ENCODE assay signal across 16 mouse cellular contexts in genomic region chr15:88708657-88709511, GRCm38 (mm10). TPM values are rescaled to one million over a fixed set of nuclear protein-coding genes. Genes with fewer than 3 reads are reported as not detected.
DNase-seq lines count a peak whose midpoint lies in the region; TF ChIP-seq lines count a peak whose summit lies in the region.
"Had no signal": no experiment of that assay in that cellular context is flagged by ENCODE, and none has a peak within 500 bp of the region (broad histone marks: within the 10 kb centered on the region; RNA-seq: fewer than 3 reads in every experiment).

No protein-coding gene starts in this region.

- H3K9ac ChIP-seq in MEL (ENCODE audit: control insufficient read depth, low read depth, low read length, poor library complexity, severe bottlenecking): no peak overlapping the region
- H3K9ac ChIP-seq: lung, embryonic 14.5 days; neural tube, embryonic 12.5 days had no signal

- TF ChIP-seq CTCF in lung, adult 2 months (IDR thresholded peaks at IDR 0.05; ENCODE audit: insufficient read depth, low read length): no peak
- no peak for TF ChIP-seq CTCF in MEL (IDR thresholded peaks at IDR 0.05 in 2 of 3, conservative IDR thresholded peaks at IDR 0.05 in 1 of 3; ENCODE audit: control insufficient read depth in 1 of 3, insufficient read depth in 1 of 3, low read depth in 2 of 3, low read length in 3 of 3, poor library complexity in 1 of 3, severe bottlenecking in 1 of 3)

- WGBS in lung, adult 2 months: 70% methylated on average over 13 of the region's 13 CpGs

- no peak overlapping the region for H3K4me3 ChIP-seq in lung, adult 2 months (replicated peaks; ENCODE audit: extremely low read depth, low read depth, low read length)
- no peak overlapping the region for H3K4me3 ChIP-seq in MEL (ENCODE audit: control insufficient read depth in 1 of 2, insufficient read depth in 1 of 2, low read depth in 2 of 2, low read length in 2 of 2)
- H3K4me3 ChIP-seq: heart, embryonic 10.5 days; neural tube, embryonic 12.5 days had no signal

- H3K9me3 ChIP-seq in MEL (replicated peaks; ENCODE audit: insufficient read depth, low read length): no peaks in the 10 kb centered on the region
- H3K9me3 ChIP-seq: heart, embryonic 10.5 days; neural tube, embryonic 12.5 days had no signal

- no peak for TF ChIP-seq EP300 in MEL (IDR thresholded peaks at IDR 0.05; ENCODE audit: low read depth in 1 of 2, low read length in 2 of 2)

- TF ChIP-seq RAD21 in MEL (IDR thresholded peaks at IDR 0.05; ENCODE audit: low read depth, low read length): no peak

- H3K79me2 ChIP-seq in MEL (ENCODE audit: control insufficient read depth, insufficient read depth, low read length, poor library complexity): no peaks in the 10 kb centered on the region

- no peaks in the 10 kb centered on the region for H3K4me1 ChIP-seq in lung, adult 2 months (ENCODE audit: control insufficient read depth, insufficient read depth, low read length)
- H3K4me1 ChIP-seq in MEL (ENCODE audit: control insufficient read depth in 1 of 2, insufficient read depth in 2 of 2, low read length in 2 of 2): no peaks in the 10 kb centered on the region
- H3K4me1 ChIP-seq: heart, embryonic 10.5 days; neural tube, embryonic 12.5 days had no signal

- TF ChIP-seq POLR2A in lung, adult 2 months (IDR thresholded peaks at IDR 0.05; ENCODE audit: borderline replicate concordance, extremely low read depth, low read depth, low read length): no peak
- TF ChIP-seq POLR2A in MEL (IDR thresholded peaks at IDR 0.05; ENCODE audit: control insufficient read depth in 1 of 2, insufficient read depth in 1 of 2, low read depth in 1 of 2, low read length in 2 of 2, poor library complexity in 1 of 2): no peak

- DNase-seq in lung, postnatal 25 days (ENCODE audit: low spot score): peak; percentile 30
- DNase-seq in lung, adult 2 months: no peak
- DNase-seq in MEL (ENCODE audit: low read depth, low spot score): no peak
- DNase-seq in adrenal gland, adult 8-10 months: peak; percentile 50
- DNase-seq in skeletal muscle tissue, adult 2 months (ENCODE audit: low read depth, low spot score): peak; percentile 18
- no peak for DNase-seq in B cell, adult 2 months
- no peak for DNase-seq in thymus, adult 18-20 months
- DNase-seq: cerebellum, postnatal 10 days; gastrocnemius, postnatal 10 days; liver; lung, embryonic 14.5 days; right cerebral cortex, postnatal 4 days had no signal

- no peak overlapping the region for H3K27ac ChIP-seq in MEL (ENCODE audit: control insufficient read depth, low read depth, low read length)
- H3K27ac ChIP-seq: heart, embryonic 10.5 days; kidney, postnatal 0 days; neural tube, embryonic 12.5 days had no signal

- H3K36me3 ChIP-seq in MEL (ENCODE audit: control insufficient read depth in 1 of 2, insufficient read depth in 2 of 2, low read length in 2 of 2): peaks cover 0 to 46% of the 10 kb centered on the region in 2 experiments; a peak in 2 of 4 replicates

- no peaks in the 10 kb centered on the region for H3K27me3 ChIP-seq in MEL (ENCODE audit: control insufficient read depth in 1 of 2, insufficient read depth in 2 of 2, low read length in 2 of 2)
- H3K27me3 ChIP-seq: CH12.LX; neural tube, embryonic 12.5 days had no signal

TF ChIP-seq in MEL, 35 proteins besides CTCF, POLR2A, EP300 and RAD21:
- peak; percentile 28; the same call in 1 of the 2 replicates for TF ChIP-seq POLR2AphosphoS2 (IDR thresholded peaks at IDR 0.05; ENCODE audit: low read length)
- TF ChIP-seq GATA1 (IDR thresholded peaks at IDR 0.05; ENCODE audit: low read depth, low read length): no peak

RNA-seq across cellular contexts. Expression of gene Brd1, which starts 25.1 kb away (rescaled TPM):
- polyA plus RNA-seq in lung, adult 2 months (2012; rRNA removed): 16.4 and 19.8 TPM in 2 replicates
- total RNA-seq in MEL (2012; rRNA removed): 33.7 and 33.8 TPM in 2 replicates
- polyA plus RNA-seq in MEL (2012; ENCODE audit: insufficient read depth in 1 of 2, insufficient read length in 2 of 2, low read depth in 1 of 2, low replicate concordance in 2 of 2, missing spikeins in 1 of 2): 10 to 100 TPM; 43.1 to 72.7 TPM
- 10 to 100 TPM; 45.7 to 74.5 (median 60.5) TPM for total RNA-seq in adrenal gland, adult 8-10 months (2022)

RNA-seq across cellular contexts. Expression of gene Zbed4, which starts 42.6 kb away (rescaled TPM):
- polyA plus RNA-seq in lung, adult 2 months (2012; rRNA removed): 3.1 and 4.2 TPM in 2 replicates
- 57.3 and 57.9 TPM in 2 replicates for total RNA-seq in MEL (2012; rRNA removed)
- polyA plus RNA-seq in MEL (2012; ENCODE audit: insufficient read depth in 1 of 2, insufficient read length in 2 of 2, low read depth in 1 of 2, low replicate concordance in 2 of 2, missing spikeins in 1 of 2): 10 to 100 TPM in 1 of 2 experiments, not detected in 1; 53.2 TPM
- total RNA-seq in adrenal gland, adult 8-10 months (2022): 1 to 10 TPM; 8.5 to 9.8 (median 9.3) TPM

Comparison
In these comparisons a context has a peak if more than half of its experiments do, and no peak if none do; other contexts are left out.
1. DNase-seq: peak in lung, postnatal 25 days (single experiment), adrenal gland, adult 8-10 months (single experiment) and skeletal muscle tissue, adult 2 months (single experiment); none in lung, adult 2 months (single experiment), MEL (single experiment), B cell, adult 2 months (0 of 2) and thymus, adult 18-20 months (0 of 2).